Mouse (Mus musculus) heart, embryonic 11.5 days (tissue): ENCODE measurements at regions not wholly inside any gene's neighbourhood (a gene's known extent, or its start where the extent isn't known, plus 50 kb on each side); places are given as distances from the start of the nearest gene placed in this dataset.

Source experiments
- ATAC-seq: fragments of 200-750 bp; cut with Nextera tagmentation; replicated peaks from 2 replicates; pipeline ENCODE4 v1.8.0; 2017; ENCODE audit warnings: moderate library complexity; ENCODE audit not compliant: insufficient number of reproducible peaks, low FRiP score, low TSS enrichment
- H3K27ac ChIP-seq: fragments of 300-500 bp; sonication (generic); 2 replicates; pipeline ENCODE4 v1.5.1; 2014; ENCODE audit warnings: mild to moderate bottlenecking, low read depth, low read length
- H3K27me3 ChIP-seq: fragments of 300-500 bp; sonication (generic); 2 replicates; pipeline ENCODE4 v1.6.1; 2014; ENCODE audit warnings: mild to moderate bottlenecking, low read length, mixed read lengths; ENCODE audit not compliant: control insufficient read depth, insufficient read depth
- H3K36me3 ChIP-seq: fragments of 300-500 bp; sonication (generic); 2 replicates; pipeline ENCODE4 v1.6.1; 2014; ENCODE audit warnings: mild to moderate bottlenecking, low read length, moderate library complexity, mixed read lengths; ENCODE audit not compliant: control insufficient read depth, insufficient read depth
- H3K4me1 ChIP-seq: fragments of 300-500 bp; sonication (generic); 2 replicates; pipeline ENCODE4 v1.6.1; 2014; ENCODE audit warnings: low read length; ENCODE audit not compliant: control insufficient read depth, insufficient read depth
- H3K4me2 ChIP-seq: fragments of 300-500 bp; sonication (generic); 2 replicates; pipeline ENCODE4 v1.6.1; 2014; ENCODE audit warnings: mild to moderate bottlenecking, moderate library complexity
- H3K4me3 ChIP-seq: fragments of 300-500 bp; sonication (generic); 2 replicates; pipeline ENCODE4 v1.5.1; 2014; ENCODE audit warnings: low read depth, low read length
- H3K9ac ChIP-seq: fragments of 300-500 bp; sonication (generic); 2 replicates; pipeline ENCODE4 v1.6.1; 2014; ENCODE audit warnings: mild to moderate bottlenecking, low read depth, low read length, moderate library complexity
- H3K9me3 ChIP-seq: fragments of 300-500 bp; sonication (generic); replicated peaks from 2 replicates; pipeline ENCODE4 v1.6.1; 2016; ENCODE audit warnings: low read length; ENCODE audit not compliant: control insufficient read depth
- WGBS: fragments of 180-500 bp; shearing (Covaris S2); extraction: QIAGEN DNeasy Blood & Tissue Kit; methylation state at CpG from one replicate; pipeline ENCODE4 v1.1.7; 2014; ENCODE audit not compliant: insufficient replicate concordance; 5-methylcytosine and 5-hydroxymethylcytosine counted together

DNA sequence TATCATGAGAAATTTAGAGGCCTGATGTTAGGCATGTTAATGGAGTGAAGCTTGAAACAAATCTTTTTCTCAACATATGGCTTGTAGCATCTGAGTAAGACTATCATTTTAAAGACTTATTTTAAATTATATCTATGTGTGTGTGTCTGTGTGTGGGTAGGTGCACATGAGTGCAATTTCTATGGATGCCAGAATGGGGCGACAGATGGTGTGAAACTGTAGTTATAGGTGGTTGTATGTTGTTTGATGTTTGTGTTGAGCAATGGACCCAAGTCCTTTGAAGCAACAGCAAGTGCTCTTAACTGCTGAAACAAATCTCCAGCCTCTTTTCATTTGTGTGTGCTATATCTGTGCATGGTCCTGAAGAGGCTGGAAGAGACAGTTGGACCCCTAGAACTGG, 801.1 kb upstream of the Tmem132c start:
- 75% methylated on average over 1 of the region's 1 CpGs for WGBS
- no peaks in the 10 kb centered on the region for H3K36me3 ChIP-seq
- H3K27ac ChIP-seq = no peak overlapping the region
- no peaks in the 10 kb centered on the region for H3K9me3 ChIP-seq
- no peak for ATAC-seq
- H3K4me3 ChIP-seq = no peak overlapping the region
- H3K4me2 ChIP-seq = no peak overlapping the region
- H3K27me3 ChIP-seq = no peaks in the 10 kb centered on the region
- no peaks in the 10 kb centered on the region for H3K4me1 ChIP-seq
- no peak overlapping the region for H3K9ac ChIP-seq

DNA sequence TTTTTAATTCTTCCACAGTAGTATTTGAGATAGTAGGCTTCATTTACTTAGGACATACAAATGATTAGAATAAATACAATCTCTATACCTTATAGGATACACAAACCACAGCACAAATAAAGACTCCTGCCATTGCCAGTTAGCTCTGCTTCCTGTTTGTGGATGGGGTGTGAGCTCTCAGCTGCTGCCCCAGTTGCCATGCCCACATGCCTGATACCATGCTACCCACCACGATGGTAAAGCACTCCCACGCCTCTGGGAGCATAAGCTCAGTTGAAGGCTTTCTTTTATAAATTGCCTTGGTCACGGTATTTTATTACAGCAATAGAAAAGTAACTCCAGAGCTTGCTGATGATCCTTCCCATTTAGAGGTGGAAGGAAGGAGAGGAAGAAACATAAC, 765.8 kb upstream of the Tmem132c start:
- no peaks in the 10 kb centered on the region for H3K4me1 ChIP-seq
- no peaks in the 10 kb centered on the region for H3K36me3 ChIP-seq
- no peak overlapping the region for H3K4me2 ChIP-seq
- H3K27ac ChIP-seq = no peak overlapping the region
- no peak for ATAC-seq
- WGBS = 69% methylated on average over 3 of the region's 3 CpGs
- H3K4me3 ChIP-seq = no peak overlapping the region
- no peaks in the 10 kb centered on the region for H3K9me3 ChIP-seq
- H3K9ac ChIP-seq = no peak overlapping the region
- H3K27me3 ChIP-seq = no peaks in the 10 kb centered on the region

DNA sequence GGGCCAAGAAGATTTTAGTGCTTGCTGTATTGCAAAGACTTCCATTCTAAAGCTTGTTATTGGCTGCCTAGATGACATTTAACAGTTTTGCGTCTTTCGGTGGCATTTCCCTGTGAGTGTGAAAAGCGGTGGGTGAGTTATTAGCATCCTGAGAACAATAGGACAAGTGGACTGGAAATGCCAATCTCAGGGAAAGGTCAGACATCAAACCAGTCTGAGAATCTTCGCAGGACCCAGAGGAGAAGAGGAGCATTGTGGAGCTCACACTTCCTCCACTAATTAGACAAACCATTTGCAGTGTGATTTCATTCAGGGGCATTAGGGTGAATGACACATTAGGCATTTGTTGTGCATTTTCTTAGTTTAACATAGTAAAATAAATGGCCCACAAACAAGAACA, 719.5 kb upstream of the Tmem132c start:
- WGBS = 58% methylated on average over 4 of the region's 4 CpGs

DNA sequence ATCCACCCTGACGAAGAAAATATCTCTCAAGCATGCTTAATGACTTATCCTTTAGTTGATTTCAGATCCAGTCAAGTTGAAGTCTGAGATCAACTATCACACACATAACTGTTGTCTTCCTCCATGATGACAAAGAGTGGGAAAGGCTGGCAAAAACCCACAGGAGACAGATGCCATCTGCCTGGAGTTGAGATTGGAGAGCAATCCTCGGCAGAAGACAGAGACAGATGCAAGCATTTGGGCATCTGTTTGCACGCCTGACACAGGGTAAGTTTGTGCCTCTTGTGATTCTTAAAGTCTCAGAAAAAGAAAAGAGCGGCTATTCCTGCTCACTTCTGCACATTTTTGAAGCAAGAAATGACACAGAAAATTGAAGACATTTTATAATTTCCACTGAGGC, 715.7 kb upstream of the Tmem132c start:
- Histone ChIP-seq H3K4me2 (no peak overlapping the region), H3K4me1 (no peaks in the 10 kb centered on the region), H3K9me3 (no peaks in the 10 kb centered on the region), H3K27ac (no peak overlapping the region), H3K27me3 (no peaks in the 10 kb centered on the region), H3K36me3 (no peaks in the 10 kb centered on the region), H3K4me3 (no peak overlapping the region), H3K9ac (no peak overlapping the region)
- no peak for ATAC-seq
- WGBS = 77% methylated on average over 4 of the region's 4 CpGs

More for the DNA sequence above, 719.5 kb upstream of the Tmem132c start:
- Histone ChIP-seq H3K4me1 (no peaks in the 10 kb centered on the region), H3K27me3 (no peaks in the 10 kb centered on the region), H3K9ac (no peak overlapping the region), H3K4me3 (no peak overlapping the region), H3K4me2 (no peak overlapping the region), H3K36me3 (no peaks in the 10 kb centered on the region), H3K27ac (no peak overlapping the region), H3K9me3 (no peaks in the 10 kb centered on the region)
- ATAC-seq = no peak

DNA sequence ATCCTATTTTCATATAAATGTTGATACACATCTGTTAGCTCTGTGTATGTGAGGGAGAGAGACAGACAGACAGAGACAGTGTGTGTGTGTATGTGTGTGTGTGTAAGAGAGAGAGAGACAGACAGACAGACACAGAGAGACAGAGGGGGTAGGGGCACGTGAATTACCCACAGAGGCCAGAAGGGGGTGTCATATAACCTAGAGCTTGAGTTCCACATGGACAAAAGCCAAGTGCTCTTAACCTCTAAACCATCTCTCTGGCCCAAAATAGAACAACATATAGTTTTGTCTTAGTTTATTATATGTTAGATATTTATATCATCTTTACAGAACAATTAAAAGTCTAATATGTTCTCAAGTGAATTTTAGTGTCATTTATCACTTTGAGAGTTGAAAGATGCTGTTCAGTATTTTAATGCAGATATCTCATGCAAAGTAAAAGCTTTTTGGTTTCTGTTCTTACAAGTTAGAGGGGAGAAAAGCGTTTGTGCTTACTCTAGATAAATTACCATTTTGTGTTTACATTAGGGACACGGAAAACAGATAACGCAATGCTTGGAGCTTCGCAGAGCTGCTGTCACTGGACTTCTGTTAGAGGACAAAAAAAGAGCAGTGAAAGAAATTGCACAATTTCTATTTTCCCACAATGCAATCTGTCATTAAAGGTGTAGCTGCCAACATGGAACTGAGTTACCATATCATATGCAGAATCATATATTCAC, 710.6 kb upstream of the Tmem132c start:
- no peak overlapping the region for H3K4me2 ChIP-seq
- WGBS = 51% methylated on average over 5 of the region's 5 CpGs

DNA sequence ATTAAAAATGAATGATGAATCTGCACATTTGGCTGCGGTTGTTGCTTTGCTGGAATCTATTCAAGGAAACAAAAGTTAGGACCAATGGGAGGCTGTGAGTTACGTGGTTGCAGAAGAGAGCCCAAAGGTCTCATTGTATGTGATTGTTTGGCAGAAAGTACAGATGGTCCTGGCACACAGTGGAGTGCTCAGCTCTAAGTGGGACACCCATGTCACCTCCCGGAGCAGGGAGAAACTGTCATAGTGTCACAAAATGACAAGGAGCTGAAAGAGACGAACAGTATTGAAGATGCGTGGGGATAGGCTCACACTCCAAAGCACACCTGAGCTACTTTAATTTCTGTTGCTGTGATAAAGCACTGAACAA, 710.1 kb upstream of the Tmem132c start:
- no peak overlapping the region for H3K4me2 ChIP-seq
- H3K9ac ChIP-seq = no peak overlapping the region
- H3K4me3 ChIP-seq = no peak overlapping the region
- no peak overlapping the region for H3K27ac ChIP-seq
- H3K36me3 ChIP-seq = no peaks in the 10 kb centered on the region
- H3K4me1 ChIP-seq = no peaks in the 10 kb centered on the region
- H3K27me3 ChIP-seq = no peaks in the 10 kb centered on the region
- no peak for ATAC-seq
- WGBS = 85% methylated on average over 5 of the region's 5 CpGs
- H3K9me3 ChIP-seq = no peaks in the 10 kb centered on the region

More for the DNA sequence above, 710.6 kb upstream of the Tmem132c start:
- no peak overlapping the region for H3K9ac ChIP-seq
- no peak overlapping the region for H3K4me3 ChIP-seq
- ATAC-seq = no peak
- no peaks in the 10 kb centered on the region for H3K36me3 ChIP-seq
- H3K4me1 ChIP-seq = no peaks in the 10 kb centered on the region
- no peaks in the 10 kb centered on the region for H3K27me3 ChIP-seq
- H3K9me3 ChIP-seq = no peaks in the 10 kb centered on the region
- no peak overlapping the region for H3K27ac ChIP-seq

DNA sequence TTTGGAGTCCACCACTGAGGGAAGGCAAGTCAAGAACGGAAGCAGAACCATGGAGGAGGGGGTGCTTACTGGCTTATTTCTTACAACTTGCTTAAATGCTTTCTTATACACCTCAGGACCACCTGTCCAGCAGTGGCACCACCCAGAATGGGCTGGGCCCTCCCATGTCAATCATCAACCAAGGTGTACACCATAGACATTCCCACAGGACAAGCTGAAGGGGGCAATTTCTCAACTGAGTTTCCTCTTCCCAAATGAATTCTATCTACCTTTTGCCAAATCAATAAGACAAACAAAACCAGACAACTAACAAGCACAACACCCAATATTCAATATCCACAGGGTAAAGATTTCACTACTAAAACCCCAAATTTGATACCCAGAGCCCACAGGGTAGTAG, 709.6 kb upstream of the Tmem132c start:
- no peak for ATAC-seq
- H3K4me2 ChIP-seq = no peak overlapping the region
- no peaks in the 10 kb centered on the region for H3K4me1 ChIP-seq
- no peaks in the 10 kb centered on the region for H3K36me3 ChIP-seq
- no peaks in the 10 kb centered on the region for H3K9me3 ChIP-seq
- WGBS = 73% methylated on average over 1 of the region's 1 CpGs
- no peak overlapping the region for H3K4me3 ChIP-seq
- no peak overlapping the region for H3K27ac ChIP-seq
- H3K9ac ChIP-seq = no peak overlapping the region
- H3K27me3 ChIP-seq = no peaks in the 10 kb centered on the region

DNA sequence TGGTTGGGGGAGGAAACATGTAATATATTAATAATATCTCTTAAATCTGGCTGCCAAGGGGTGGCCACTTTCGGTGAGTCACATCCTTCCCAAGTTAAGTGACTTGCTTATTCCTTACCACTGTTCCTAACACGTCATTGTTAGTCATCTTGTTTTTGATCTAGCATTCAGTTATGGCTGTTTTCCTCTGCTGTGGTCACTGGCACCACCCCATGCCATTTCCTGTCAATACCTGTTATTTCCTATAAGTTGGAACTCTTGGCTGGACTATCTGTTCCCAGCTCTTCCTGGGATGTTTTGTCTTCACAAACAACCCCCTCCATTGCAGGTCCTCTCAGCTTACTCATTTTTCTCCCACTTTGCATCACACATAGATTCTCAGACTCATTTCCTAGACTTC, 703.5 kb upstream of the Tmem132c start:
- 60% methylated on average over 2 of the region's 2 CpGs for WGBS
- Histone ChIP-seq H3K27me3 (no peaks in the 10 kb centered on the region), H3K9ac (no peak overlapping the region), H3K4me3 (no peak overlapping the region), H3K36me3 (no peaks in the 10 kb centered on the region), H3K4me2 (no peak overlapping the region), H3K27ac (no peak overlapping the region), H3K9me3 (no peaks in the 10 kb centered on the region), H3K4me1 (no peaks in the 10 kb centered on the region)
- ATAC-seq = no peak

DNA sequence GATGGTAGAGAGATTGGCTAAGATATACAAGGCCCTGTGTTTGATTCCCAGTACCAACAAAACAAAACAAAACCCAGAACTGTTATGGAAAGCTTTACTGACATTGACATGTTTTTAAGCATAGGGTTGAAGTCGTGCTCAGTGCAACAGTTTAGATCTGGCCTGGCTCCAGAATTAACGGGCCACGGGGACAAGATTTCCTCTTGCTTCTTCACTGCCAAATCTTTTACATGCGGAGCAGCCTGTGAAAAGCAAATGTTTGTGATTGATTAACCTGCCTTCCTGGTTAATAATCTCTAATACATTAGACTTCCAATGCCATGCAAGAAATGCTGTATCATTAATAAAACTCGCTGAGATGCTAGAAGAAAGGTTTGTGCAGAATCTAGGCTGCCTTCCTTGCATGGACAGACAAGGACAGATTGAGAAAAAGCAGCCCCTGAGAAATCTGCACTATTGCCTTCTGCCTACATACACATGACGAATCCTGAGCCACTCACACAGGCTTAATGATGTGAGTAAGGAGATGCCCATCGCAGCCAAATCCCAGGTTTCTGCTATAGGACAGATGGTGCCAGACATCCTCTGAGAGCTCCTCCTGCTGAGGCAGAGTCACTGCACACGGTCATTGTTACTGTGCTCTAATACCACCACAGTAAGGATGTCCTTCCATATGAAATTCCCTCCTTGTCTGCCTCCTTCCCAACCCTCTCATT, 697.2 kb upstream of the Tmem132c start:
- WGBS = 69% methylated on average over 8 of the region's 8 CpGs
- H3K9me3 ChIP-seq = no peaks in the 10 kb centered on the region
- ATAC-seq = no peak
- H3K27me3 ChIP-seq = no peaks in the 10 kb centered on the region
- H3K27ac ChIP-seq = no peak overlapping the region
- H3K4me2 ChIP-seq = no peak overlapping the region
- H3K36me3 ChIP-seq = no peaks in the 10 kb centered on the region
- no peak overlapping the region for H3K9ac ChIP-seq
- H3K4me1 ChIP-seq = no peaks in the 10 kb centered on the region
- H3K4me3 ChIP-seq = no peak overlapping the region
